Mouse (Mus musculus): ENCODE results near the gene Mab21l1.

Gene Mab21l1

GRCm38 (mm10) chr3:55794768-55795167 lies 12.5 kb downstream of the Mab21l1 start:
- in situ Hi-C loops (cut with MboI; ENCODE audit: unreplicated experiment in 2 of 2): no loop called here

DNA sequence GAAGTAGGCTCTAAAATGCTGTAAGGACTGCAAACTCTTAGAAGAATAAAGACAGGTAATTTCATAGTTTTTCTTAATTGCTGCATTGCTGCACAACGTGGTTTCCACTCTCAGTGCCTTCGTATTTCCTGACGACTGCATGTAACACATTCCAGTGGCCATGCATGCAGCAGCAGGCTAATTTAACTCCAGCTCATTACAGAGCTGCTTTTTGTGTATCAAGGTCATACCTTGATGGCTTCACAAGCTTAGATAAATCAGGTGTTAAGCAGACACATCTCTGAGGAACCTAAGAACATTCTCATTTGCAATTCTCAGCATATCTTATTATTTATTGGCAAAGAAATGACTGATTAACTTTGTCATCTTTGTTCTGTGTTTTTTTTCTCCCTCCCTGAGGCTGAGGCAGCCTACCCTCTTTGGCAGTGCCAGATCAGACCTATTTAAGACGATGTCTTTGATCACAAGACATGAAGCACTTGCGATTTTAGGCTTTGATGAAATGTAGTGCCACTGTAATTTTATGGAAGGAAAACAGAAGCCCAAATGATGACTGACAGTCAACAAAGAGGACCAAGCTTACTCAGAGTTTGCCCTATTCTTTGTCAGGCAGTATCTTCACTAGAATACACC lies 32.8 kb downstream of the Mab21l1 start:
- in situ Hi-C loops (cut with MboI; ENCODE audit: unreplicated experiment in 2 of 2): no loop called here

- in situ Hi-C loops (cut with MboI; ENCODE audit: unreplicated experiment in 2 of 2): no loop called here
These were observed 33.8 kb downstream of the Mab21l1 start for GRCm38 (mm10) chr3:55816096-55816495.

DNA sequence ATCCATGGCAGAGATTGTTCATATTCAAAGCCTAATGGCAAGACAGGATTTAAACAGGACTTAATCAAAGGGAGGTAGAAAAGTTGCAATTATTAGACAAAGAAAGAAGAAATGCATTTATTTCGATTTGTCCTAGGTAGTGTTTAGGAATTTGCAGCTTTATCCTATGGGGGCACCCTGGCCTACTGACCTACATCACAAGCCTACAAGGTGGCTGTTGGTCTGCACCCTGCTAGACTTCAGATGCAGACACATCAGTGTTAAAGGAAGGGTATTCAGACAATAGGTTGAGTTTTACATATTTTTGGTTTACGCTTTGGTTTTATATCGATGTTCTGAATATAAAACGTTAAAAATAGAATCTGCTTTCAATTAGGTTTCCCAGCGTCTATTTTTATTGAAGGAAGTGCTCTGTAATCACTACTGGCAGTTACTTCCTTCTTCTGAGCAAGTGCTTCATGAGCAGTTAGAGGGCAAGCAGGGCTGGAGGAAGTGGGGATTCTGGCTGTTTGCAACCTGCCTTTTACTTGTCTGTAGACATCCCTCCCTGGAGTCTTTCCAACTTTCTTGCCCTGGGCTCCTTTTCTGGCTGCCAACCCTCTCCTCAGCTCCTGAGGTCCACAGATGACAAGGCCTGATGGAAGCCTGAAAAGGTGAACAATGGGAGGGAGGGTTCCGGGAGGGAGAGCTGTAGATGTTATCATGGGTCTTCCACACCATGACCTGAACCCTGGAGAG lies 34.5 kb downstream of the Mab21l1 start:
- in situ Hi-C loops (cut with MboI; ENCODE audit: unreplicated experiment in 2 of 2): no loop called here

- in situ Hi-C loops (cut with MboI; ENCODE audit: unreplicated experiment in 2 of 2): no loop called here
These were observed 35.8 kb downstream of the Mab21l1 start for GRCm38 (mm10) chr3:55818082-55818481.

- in situ Hi-C loops (cut with MboI; ENCODE audit: unreplicated experiment in 2 of 2): no loop called here
These were observed 37.3 kb downstream of the Mab21l1 start for GRCm38 (mm10) chr3:55819598-55819997.

DNA sequence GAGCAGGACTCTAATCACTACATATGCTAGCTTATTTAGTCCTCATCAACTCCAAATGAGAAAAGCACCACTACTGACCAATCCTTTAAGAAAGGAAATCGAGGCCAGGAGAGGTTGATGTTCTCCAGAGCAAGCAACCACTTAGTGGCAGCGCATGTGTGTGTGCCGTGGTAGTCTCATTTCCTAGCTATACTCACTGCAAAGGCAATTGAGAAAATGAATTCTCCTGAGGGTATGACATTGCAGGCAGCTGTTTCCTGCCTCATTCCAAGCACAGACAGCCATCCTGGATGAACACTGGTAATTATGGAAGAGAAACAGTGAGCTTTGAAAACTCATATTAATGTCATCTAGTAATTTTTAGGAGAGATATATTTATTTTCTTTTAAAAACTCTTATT lies 42.6 kb downstream of the Mab21l1 start:
- in situ Hi-C loops (cut with MboI; ENCODE audit: unreplicated experiment in 2 of 2): no loop called here

- in situ Hi-C loops (cut with MboI; ENCODE audit: unreplicated experiment in 2 of 2): no loop called here
These were observed 46.4 kb downstream of the Mab21l1 start for GRCm38 (mm10) chr3:55828481-55829256.

DNA sequence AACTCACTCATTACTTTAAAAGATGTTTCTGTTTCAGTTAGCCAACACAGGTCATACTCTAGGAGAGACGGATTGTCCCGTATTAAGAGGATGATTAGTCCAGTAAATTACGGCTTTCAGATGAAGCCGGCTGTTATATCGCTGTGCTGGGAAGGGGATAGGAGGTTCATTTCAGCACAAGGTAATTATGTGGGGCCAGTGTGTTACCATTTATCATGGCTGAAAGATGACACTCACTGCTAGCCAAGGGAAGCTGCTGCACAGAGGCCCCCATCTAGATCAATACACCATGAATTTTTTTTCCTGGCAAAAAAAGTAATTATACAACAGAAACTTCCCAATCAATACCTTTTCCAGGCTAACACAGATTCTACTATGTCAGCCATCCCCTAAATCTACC lies 47.9 kb downstream of the Mab21l1 start:
- in situ Hi-C loops (cut with MboI; ENCODE audit: unreplicated experiment in 2 of 2): no loop called here

Data from v-Abl transformed pro-B cells (cell line).